Mouse (Mus musculus) testis, adult 2 months (tissue): Measurements from ENCODE around the gene Ppm1a. TPM values are rescaled to one million over a fixed set of nuclear protein-coding genes. Genes with fewer than 3 reads are reported as not detected.

ENCODE experiments used
- H3K27ac ChIP-seq: fragments of 200-500 bp; 2 replicates; pipeline ENCODE4 v1.5.1; 2012; ENCODE audit warnings: low read depth, low read length; ENCODE audit not compliant: control insufficient read depth, insufficient read depth
- H3K27me3 ChIP-seq: fragments of 200-500 bp; 2 replicates; pipeline ENCODE4 v1.6.1; 2012; ENCODE audit warnings: mild to moderate bottlenecking, low read length, moderate library complexity; ENCODE audit not compliant: control insufficient read depth, insufficient read depth
- H3K36me3 ChIP-seq: fragments of 200-500 bp; 2 replicates; pipeline ENCODE4 v1.6.1; 2012; ENCODE audit warnings: mild to moderate bottlenecking, low read length; ENCODE audit not compliant: control insufficient read depth, insufficient read depth
- H3K4me1 ChIP-seq: fragments of 200-500 bp; 2 replicates; pipeline ENCODE4 v1.6.1; 2012; ENCODE audit warnings: low read length; ENCODE audit not compliant: control insufficient read depth, insufficient read depth
- H3K4me3 ChIP-seq: fragments of 200-500 bp; 2 replicates; pipeline ENCODE4 v1.5.1; 2012; ENCODE audit warnings: low read depth, mild to moderate bottlenecking, low read length, moderate library complexity, mixed read lengths; ENCODE audit not compliant: control insufficient read depth
- CTCF ChIP-seq: fragments of 200-500 bp; IDR thresholded peaks from 2 replicates; pipeline ENCODE4 v1.5.1; 2012; ENCODE audit warnings: low read depth, mild to moderate bottlenecking, inconsistent platforms, low read length, moderate library complexity; ENCODE audit not compliant: control insufficient read depth, insufficient read depth, insufficient replicate concordance
- POLR2A ChIP-seq: fragments of 200-500 bp; IDR thresholded peaks from 2 replicates; pipeline ENCODE4 v1.6.1; 2012; ENCODE audit warnings: low read depth, mild to moderate bottlenecking, inconsistent platforms, low read length, moderate library complexity; ENCODE audit not compliant: control insufficient read depth
- polyA plus RNA-seq: library from polyadenylated mRNA; depleted of rRNA; stranded (reverse); fragments of >200 nt; gene quantifications from 2 replicates; pipeline ENCODE4 v1.2.3, GENCODE M21; 2012

Ppm1a gene
- polyA plus RNA-seq, 1 experiment, result 252 TPM

DNA sequence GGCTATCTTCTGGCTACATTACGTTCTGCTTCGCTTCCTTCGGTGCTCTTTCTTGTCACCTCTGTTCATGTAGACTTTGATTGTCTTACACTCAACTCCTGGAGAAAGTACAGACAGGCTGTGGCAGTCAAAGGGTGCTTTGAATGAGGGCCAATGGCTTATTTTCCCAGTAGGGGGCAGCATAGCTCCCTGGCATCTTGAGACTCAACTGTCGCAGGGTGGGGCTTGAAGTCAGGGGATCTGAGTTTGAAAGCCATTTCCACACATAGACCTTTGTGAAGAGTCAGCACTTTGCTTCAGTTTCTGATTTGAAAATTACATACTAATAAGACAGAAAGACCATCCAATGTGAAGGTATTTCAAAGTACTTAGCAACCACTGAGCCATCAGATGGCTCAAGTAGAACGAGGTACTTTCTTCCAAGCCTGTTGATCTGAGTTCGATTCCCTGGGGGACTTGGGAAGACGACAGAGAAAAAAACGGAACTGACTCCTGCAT, 78.3 kb downstream of the Ppm1a start:
- Histone ChIP-seq H3K27me3 (no peaks in the 10 kb centered on the region), H3K4me1 (peaks cover 2% of the 10 kb centered on the region; the same call in 1 of the 2 replicates), H3K4me3 (no peak overlapping the region), H3K36me3 (no peaks in the 10 kb centered on the region), H3K27ac (no peak overlapping the region)
- TF ChIP-seq POLR2A (no peak), CTCF (peak; percentile 46; the same call in 1 of the 2 replicates)

DNA sequence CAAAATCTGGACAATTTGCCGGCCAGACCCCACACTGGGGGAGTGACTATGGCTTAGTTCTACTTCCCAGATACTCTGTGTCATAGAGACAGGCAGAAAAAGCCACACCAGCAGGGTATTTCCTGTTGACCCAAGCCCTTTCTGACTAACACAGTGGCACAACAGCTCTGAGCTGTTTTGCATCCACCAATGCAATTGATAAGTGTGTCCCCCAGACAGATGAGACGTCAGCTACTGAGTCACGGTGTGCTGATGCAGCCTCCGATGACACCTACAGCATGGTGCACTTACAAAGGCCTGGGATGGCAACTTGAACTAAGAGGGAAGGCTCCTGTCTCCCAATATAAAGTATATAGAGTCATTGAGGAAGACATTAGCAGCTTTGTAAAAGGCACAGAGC, 80.0 kb downstream of the Ppm1a start:
- no peak overlapping the region for H3K27ac ChIP-seq
- TF ChIP-seq POLR2A (no peak), CTCF (no peak)
- no peak overlapping the region for H3K4me3 ChIP-seq
- H3K27me3 ChIP-seq, result no peaks in the 10 kb centered on the region
- no peaks in the 10 kb centered on the region for H3K36me3 ChIP-seq
- H3K4me1 ChIP-seq, result peaks cover under 1% of the 10 kb centered on the region

DNA sequence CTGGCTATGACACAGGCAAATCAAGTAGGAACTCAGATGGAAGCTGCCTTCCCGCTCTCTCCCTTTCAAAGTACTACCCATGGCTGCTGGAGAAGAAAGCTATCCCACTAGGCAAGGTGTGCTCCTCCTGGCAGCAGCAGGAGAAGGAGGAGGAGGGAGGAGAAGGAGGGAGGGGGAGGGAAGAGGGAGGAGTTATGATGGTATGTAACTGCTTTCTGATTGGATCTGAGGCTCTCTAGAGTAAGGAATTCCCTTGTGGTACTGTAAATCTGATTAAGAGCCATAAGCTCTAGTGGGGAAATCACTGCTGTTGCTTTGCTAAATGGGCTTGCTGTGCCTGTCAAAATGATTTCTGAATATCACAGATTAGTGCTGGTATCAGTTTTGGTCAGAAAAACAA, 84.2 kb downstream of the Ppm1a start:
- Histone ChIP-seq H3K4me3 (no peak overlapping the region), H3K4me1 (peaks cover 14% of the 10 kb centered on the region), H3K27ac (no peak overlapping the region), H3K36me3 (no peaks in the 10 kb centered on the region), H3K27me3 (no peaks in the 10 kb centered on the region)
- TF ChIP-seq CTCF (no peak), POLR2A (no peak)

DNA sequence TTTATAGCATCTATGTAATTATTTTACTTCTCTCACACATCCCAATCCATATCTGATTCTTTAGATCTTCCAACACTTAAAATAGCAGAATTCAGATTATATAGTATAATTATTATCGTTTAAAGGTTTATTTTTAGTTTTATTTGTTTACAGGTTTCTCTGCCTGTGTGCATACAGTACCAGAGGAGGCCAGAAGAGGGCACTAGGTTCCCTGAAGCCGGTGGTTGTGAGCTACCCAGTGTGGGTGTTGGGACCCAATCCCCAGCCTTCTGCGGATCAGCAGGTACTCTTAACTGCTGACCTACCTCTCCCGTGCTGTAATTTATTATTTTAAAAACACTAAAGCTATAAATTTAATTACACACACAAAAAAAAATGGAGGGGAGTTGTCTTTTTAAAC, 85.9 kb downstream of the Ppm1a start:
- no peaks in the 10 kb centered on the region for H3K36me3 ChIP-seq
- no peak for TF ChIP-seq POLR2A
- peak; percentile 17; the same call in 1 of the 2 replicates for TF ChIP-seq CTCF
- H3K27me3 ChIP-seq, result no peaks in the 10 kb centered on the region
- no peak overlapping the region for H3K4me3 ChIP-seq
- H3K27ac ChIP-seq, result no peak overlapping the region
- peaks cover 14% of the 10 kb centered on the region for H3K4me1 ChIP-seq

- peak overlapping the region; percentile 69; the same call in 1 of the 2 replicates for H3K4me3 ChIP-seq
- H3K4me1 ChIP-seq, result peaks cover 14% of the 10 kb centered on the region
- H3K27ac ChIP-seq, result peak overlapping the region; percentile 59; the same call in 1 of the 2 replicates
- no peaks in the 10 kb centered on the region for H3K27me3 ChIP-seq
- no peak for TF ChIP-seq CTCF
- no peak for TF ChIP-seq POLR2A
- H3K36me3 ChIP-seq, result no peaks in the 10 kb centered on the region
Observed at GRCm38 (mm10) chr12:72843555-72843954, 86.3 kb downstream of the Ppm1a start.

DNA sequence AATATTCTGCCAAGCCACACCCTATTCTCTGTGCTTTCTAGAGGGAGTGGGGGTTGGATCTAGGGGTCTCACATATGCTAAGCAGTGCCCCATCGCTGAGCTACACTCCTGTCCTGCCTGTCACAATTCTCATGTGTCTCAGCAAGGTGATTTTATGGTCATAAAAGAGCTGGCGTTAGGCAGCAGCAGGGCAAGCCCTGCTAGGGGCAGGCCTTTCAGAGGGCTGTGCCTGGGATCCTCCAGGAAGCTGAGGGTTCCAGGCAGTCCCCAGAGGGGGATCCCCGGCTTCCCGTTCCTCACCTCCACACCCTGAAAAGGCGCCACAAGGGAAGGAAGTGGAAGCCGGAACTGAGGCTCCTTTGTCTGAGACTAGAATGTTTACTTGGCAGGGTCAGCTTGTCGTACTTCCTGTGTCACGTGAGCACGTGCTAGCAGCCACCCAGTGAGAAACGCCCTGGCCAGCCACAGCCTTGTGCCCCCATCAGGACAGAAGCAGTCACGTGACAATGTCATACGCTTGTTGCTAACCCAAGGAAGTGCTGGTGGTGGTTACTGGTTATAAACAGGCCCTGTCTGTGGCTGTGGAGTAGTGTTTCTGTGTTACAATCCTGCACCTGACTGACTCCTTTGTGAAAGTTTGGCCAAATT, 86.8 kb downstream of the Ppm1a start:
- Histone ChIP-seq H3K4me3 (peak overlapping the region; percentile 69), H3K4me1 (peaks cover 14% of the 10 kb centered on the region), H3K27ac (peak overlapping the region; percentile 59), H3K27me3 (no peaks in the 10 kb centered on the region), H3K36me3 (no peaks in the 10 kb centered on the region)
- TF ChIP-seq CTCF (no peak), POLR2A (peak; percentile 45; the same call in 1 of the 2 replicates)

- no peaks in the 10 kb centered on the region for H3K36me3 ChIP-seq
- TF ChIP-seq POLR2A (no peak), CTCF (no peak)
- H3K27ac ChIP-seq, result no peak overlapping the region
- peaks cover 14% of the 10 kb centered on the region for H3K4me1 ChIP-seq
- H3K4me3 ChIP-seq, result no peak overlapping the region
- no peaks in the 10 kb centered on the region for H3K27me3 ChIP-seq
Observed at GRCm38 (mm10) chr12:72845946-72846345, 88.7 kb downstream of the Ppm1a start.
